Mouse (Mus musculus) cortical plate, adult 2 months (tissue): ENCODE measurements at regions not wholly inside any gene's neighbourhood (a gene's known extent, or its start where the extent isn't known, plus 50 kb on each side); places are given as distances from the start of the nearest gene placed in this dataset.

Experiments used
- H3K27ac ChIP-seq: fragments of 200-500 bp; 2 replicates; pipeline ENCODE4 v1.5.1; 2012; ENCODE audit warnings: low read length, control low read depth, inconsistent platforms; ENCODE audit not compliant: insufficient read depth
- H3K4me1 ChIP-seq: fragments of 200-500 bp; 2 replicates; pipeline ENCODE4 v1.6.1; 2011; ENCODE audit warnings: low read length; ENCODE audit not compliant: control insufficient read depth, insufficient read depth
- H3K4me3 ChIP-seq: fragments of 200-500 bp; 2 replicates; pipeline ENCODE4 v1.5.1; 2011; ENCODE audit warnings: mild to moderate bottlenecking, low read length, control low read depth; ENCODE audit not compliant: insufficient read depth
- CTCF ChIP-seq: fragments of 200-500 bp; IDR thresholded peaks from 2 replicates; pipeline ENCODE4 v1.5.1; 2011; ENCODE audit warnings: mild to moderate bottlenecking, control low read depth, low read length; ENCODE audit not compliant: insufficient read depth; ENCODE audit errors: extremely low read depth
- POLR2A ChIP-seq: fragments of 200-500 bp; IDR thresholded peaks from 2 replicates; pipeline ENCODE4 v1.6.1; 2011; ENCODE audit warnings: mild to moderate bottlenecking, low read length, control low read depth; ENCODE audit not compliant: insufficient read depth; ENCODE audit errors: extremely low read depth

- Histone ChIP-seq H3K4me3 (no peak overlapping the region), H3K27ac (0 out of 2 replicates have a peak overlapping the region, but pooled peaks have one; percentile 12), H3K4me1 (peaks cover 11% of the 10 kb centered on the region; the same call in 1 of the 2 replicates)
- TF ChIP-seq CTCF (no peak), POLR2A (no peak)
Measured at GRCm38 (mm10) chr9:42182400-42182799, 58.3 kb upstream of the Sorl1 start.

- Histone ChIP-seq H3K27ac (no peak overlapping the region), H3K4me3 (no peak overlapping the region), H3K4me1 (peaks cover 11% of the 10 kb centered on the region; the same call in 1 of the 2 replicates)
- TF ChIP-seq CTCF (no peak), POLR2A (no peak)
Measured at GRCm38 (mm10) chr9:42180152-42180551, 56.1 kb upstream of the Sorl1 start.

- Histone ChIP-seq H3K4me3 (no peak overlapping the region), H3K4me1 (peaks cover 3% of the 10 kb centered on the region; the same call in 1 of the 2 replicates), H3K27ac (no peak overlapping the region)
- TF ChIP-seq POLR2A (no peak), CTCF (no peak)
Measured at GRCm38 (mm10) chr9:42178759-42179377, 54.8 kb upstream of the Sorl1 start.

GRCm38 (mm10) chr9:42174349-42174955 lies 50.4 kb upstream of the Sorl1 start:
- Histone ChIP-seq H3K4me1 (no peaks in the 10 kb centered on the region), H3K27ac (no peak overlapping the region), H3K4me3 (no peak overlapping the region)
- TF ChIP-seq CTCF (no peak), POLR2A (no peak)
